Mouse (Mus musculus) kidney, postnatal 4 days (tissue): ENCODE data around the gene Rcsd1.
A peak's percentile ranks its signal among the peaks of the same experiment; 100 is the strongest.

Experiments used
- DNase-seq, 2 experiments: peaks; one replicate each; pipeline ENCODE4 v3.0.0; 2021; ENCODE audit warnings: mixed read lengths in 2 of 2

The Rcsd1 gene

GRCm38 (mm10) chr1:165716426-165716825 lies 6.9 kb upstream of the Rcsd1 start:
- no peak for DNase-seq

- DNase-seq: no peak
Observed at GRCm38 (mm10) chr1:165713798-165714197, 4.2 kb upstream of the Rcsd1 start.

DNA sequence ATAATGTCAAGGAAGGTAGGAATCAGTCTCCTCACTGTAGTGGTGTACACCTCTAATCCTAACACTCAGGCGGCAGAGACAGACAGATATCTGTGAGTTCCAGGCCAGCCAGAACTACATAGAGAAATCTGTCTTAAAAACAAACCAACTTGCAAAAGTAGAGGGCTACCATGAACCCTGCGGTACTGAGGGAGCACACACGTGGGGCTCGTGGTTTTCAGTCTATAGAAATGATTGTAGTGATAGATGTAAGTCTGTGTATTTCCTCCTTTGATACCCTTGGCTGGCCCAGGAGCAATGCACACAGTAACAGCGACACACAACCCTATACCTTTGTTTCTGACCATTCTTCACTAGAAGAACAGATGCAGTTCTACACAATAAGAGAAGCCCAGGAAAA lies 2.4 kb upstream of the Rcsd1 start:
- DNase-seq: no peak

GRCm38 (mm10) chr1:165708686-165709380 lies 724 bp downstream of the Rcsd1 start:
- peak; percentile 39 to 43 for DNase-seq

GRCm38 (mm10) chr1:165707640-165708322 lies 1.8 kb downstream of the Rcsd1 start:
- peak; percentile 80 to 86 for DNase-seq

DNA sequence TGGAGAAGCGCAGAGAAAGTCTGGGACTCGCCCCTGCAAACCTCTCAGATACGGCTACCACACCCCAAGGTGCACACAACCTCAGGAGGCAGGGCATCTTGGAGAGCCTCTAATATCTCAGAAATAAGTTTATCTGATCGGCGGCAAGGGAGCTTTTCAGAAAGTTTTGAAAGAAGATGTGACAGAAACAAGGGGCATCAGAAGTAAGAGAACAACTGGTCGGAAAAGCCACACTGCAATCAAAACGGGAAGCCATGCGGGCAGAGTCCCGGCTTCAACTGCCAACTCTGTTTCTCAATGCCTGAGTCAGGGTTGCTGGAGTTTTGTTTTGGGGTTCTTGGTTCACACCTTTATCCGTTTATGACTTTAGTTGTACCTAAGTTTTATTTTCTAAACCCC lies 2.3 kb downstream of the Rcsd1 start:
- peak; percentile 21 to 54 for DNase-seq

GRCm38 (mm10) chr1:165706492-165706891 lies 3.1 kb downstream of the Rcsd1 start:
- DNase-seq: no peak

- DNase-seq: no peak
Observed at GRCm38 (mm10) chr1:165705868-165706348, 3.6 kb downstream of the Rcsd1 start.

GRCm38 (mm10) chr1:165705368-165705767 lies 4.2 kb downstream of the Rcsd1 start:
- no peak for DNase-seq

- DNase-seq: no peak
Observed at GRCm38 (mm10) chr1:165704841-165705240, 4.7 kb downstream of the Rcsd1 start.

- peak; percentile 55 to 68 for DNase-seq
Observed at GRCm38 (mm10) chr1:165702221-165703031, 7.1 kb downstream of the Rcsd1 start.

DNA sequence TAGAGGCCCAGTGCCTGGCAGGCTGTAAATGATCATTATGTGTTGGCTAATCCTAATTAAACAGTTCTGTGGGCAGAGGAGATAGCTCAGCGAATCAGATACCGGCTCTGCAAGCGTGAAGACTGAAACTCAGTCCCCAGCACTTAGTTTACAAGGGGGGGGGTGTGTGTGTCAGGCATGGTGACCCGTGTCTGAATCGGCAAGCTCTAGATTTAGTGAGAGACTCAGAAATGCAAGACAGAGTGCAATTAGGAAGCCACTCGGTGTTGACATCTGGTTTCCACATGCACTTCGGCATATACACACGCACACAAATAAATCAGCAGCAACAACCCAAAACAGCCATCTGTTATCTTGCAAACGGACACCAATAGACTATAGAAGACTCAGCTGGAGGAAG lies 8.0 kb downstream of the Rcsd1 start:
- peak in 1 of 2 experiments; percentile 31 for DNase-seq

GRCm38 (mm10) chr1:165700933-165701518 lies 8.5 kb downstream of the Rcsd1 start:
- DNase-seq: peak; percentile 31 to 59

DNA sequence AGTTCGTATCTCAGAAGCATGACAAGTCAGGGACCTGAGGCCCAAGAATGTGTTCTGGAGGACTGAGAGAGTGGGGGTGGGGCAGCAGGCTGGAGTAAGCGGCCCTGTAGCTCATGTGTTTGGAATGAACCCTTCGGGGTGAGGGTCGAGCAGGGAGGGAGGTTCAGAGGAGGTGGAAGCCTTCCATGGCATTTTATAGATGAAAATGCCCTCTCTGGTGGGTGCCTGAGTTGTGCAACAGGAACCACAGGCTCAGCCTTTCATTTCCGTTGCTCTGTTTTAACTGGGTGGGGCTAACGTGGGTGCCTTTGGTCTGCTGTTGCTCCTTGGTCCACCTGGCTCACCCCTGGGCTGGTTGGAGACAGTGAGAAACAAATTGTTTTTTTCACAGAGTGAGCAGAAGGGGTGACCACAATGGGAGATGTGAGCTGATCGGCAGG lies 9.2 kb downstream of the Rcsd1 start:
- DNase-seq: peak; percentile 38 to 53

DNA sequence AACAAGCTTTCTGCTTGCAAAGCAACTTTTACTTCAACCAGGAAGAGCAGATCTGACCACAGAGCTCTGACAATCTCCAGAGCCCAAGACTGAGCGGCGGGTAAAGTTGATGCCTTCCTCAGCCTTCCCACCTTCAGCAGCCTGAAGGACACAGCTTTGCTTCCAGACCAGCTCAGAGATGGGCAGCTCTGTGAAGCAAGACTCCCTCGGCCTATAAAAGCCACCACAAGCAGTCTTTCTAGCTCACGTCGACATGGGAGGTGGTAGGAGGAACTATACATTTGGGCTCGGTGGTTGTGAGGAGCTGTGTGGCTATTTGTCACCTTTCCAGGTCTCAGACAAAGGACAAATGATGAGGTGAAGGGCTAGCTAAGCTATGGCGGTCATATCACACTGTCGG lies 11.9 kb downstream of the Rcsd1 start:
- DNase-seq: no peak

GRCm38 (mm10) chr1:165696870-165697269 lies 12.7 kb downstream of the Rcsd1 start:
- DNase-seq: no peak

DNA sequence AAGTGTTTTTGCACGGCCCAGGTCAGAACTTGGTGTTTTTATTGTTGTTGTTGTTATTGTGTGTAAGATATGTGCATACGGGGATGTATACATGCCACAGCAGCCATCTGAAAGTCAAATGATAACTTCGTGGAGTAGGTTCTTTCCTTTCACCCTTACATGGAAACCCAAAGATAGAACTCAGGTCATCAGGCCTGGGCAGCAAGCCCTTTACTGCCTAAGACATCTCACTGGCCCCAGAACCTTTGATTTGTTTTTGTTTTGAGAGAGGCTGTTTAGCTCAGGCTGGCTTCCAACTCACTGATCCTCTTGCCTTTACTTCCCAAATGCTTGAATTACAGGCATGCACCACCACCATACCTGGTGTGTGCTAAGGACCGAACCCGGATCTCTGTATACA lies 13.5 kb downstream of the Rcsd1 start:
- DNase-seq: no peak

DNA sequence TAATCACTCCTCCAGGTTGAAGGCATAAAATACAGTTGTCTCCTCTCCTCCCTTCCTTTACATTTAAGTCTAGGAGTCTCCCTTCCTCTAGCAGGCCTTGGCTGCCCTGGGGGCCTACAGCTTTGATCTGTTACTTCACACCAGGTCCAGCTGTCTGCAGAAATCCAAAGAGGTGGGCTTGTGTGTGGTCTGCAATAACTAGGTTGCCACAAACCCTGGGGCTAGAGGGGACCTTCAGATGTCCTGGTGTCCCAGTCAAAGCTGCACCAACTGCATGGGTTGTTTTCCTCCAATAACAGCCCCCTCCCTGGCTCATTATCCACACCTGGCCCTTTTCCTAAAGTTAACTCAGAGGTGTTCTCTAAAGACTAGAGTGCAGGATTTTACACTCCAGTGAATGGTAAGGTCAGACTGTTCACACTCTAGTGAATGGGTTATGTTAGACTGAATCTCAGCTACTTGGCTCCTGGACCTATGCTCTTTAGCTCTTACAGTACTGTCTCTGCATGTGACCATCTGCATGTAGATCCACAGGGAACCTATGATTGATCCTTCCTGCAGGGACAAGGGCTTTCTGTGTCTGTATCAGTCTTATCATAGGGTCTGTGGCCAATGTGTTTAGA lies 14.1 kb downstream of the Rcsd1 start:
- no peak for DNase-seq

- peak in 1 of 2 experiments; percentile 22 for DNase-seq
Observed at GRCm38 (mm10) chr1:165693856-165694255, 15.7 kb downstream of the Rcsd1 start.

DNA sequence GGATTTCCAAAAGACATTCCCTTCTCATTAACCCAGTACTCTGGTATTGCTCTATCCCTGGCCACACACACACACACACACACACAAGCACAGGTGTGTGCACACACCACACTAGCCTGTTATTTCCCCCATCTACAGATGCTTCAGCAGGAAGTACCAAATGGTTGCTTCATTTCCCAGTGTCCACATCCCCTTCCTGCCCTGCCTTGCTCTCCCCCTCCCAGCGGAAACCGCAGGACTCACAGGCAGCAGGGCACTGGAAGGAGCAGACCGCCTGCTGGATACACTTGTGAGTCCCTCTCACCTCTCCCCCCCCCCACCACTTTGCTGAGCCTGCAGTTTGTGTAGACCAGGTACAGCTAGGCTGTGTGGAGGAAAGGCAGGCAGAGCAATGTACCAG lies 18.0 kb downstream of the Rcsd1 start:
- peak; percentile 60 to 73 for DNase-seq

- DNase-seq: no peak
Observed at GRCm38 (mm10) chr1:165689845-165690244, 19.7 kb downstream of the Rcsd1 start.

- no peak for DNase-seq
Observed at GRCm38 (mm10) chr1:165687861-165688260, 21.7 kb downstream of the Rcsd1 start.
